Mouse (Mus musculus) midbrain, embryonic 11.5 days (tissue): ENCODE results near the gene Rnase10. TPM values are rescaled to one million over a fixed set of nuclear protein-coding genes. Genes with fewer than 3 reads are reported as not detected.
"Not testable (repeated sequence)": the region's sequence is repeated elsewhere in the genome, so short reads cannot be mapped to it uniquely, and the experiment has no call there.

Experiments
- ATAC-seq: fragments of 200-750 bp; cut with Nextera tagmentation; 2 replicates; pipeline ENCODE4 v1.8.0; 2017; ENCODE audit warnings: moderate TSS enrichment, moderate library complexity; ENCODE audit not compliant: low FRiP score
- DNase-seq: peaks from one replicate; pipeline ENCODE4 v3.0.0; 2015; ENCODE audit warnings: low spot score; ENCODE audit errors: missing footprints
- H3K27ac ChIP-seq: fragments of 300-500 bp; sonication (generic); 2 replicates; pipeline ENCODE4 v1.5.1; 2014; ENCODE audit warnings: low read depth, low read length
- H3K27me3 ChIP-seq: fragments of 300-500 bp; sonication (generic); 2 replicates; pipeline ENCODE4 v1.6.1; 2014; ENCODE audit warnings: mild to moderate bottlenecking, low read length, moderate library complexity, mixed read lengths; ENCODE audit not compliant: control insufficient read depth, insufficient read depth
- H3K36me3 ChIP-seq: fragments of 300-500 bp; sonication (generic); 2 replicates; pipeline ENCODE4 v1.6.1; 2014; ENCODE audit warnings: mild to moderate bottlenecking, low read length, moderate library complexity, mixed read lengths; ENCODE audit not compliant: control insufficient read depth, insufficient read depth
- H3K4me1 ChIP-seq: fragments of 300-500 bp; sonication (generic); 2 replicates; pipeline ENCODE4 v1.6.1; 2014; ENCODE audit warnings: low read length; ENCODE audit not compliant: control insufficient read depth, insufficient read depth
- H3K4me2 ChIP-seq: fragments of 300-500 bp; sonication (generic); 2 replicates; pipeline ENCODE4 v1.6.1; 2014; ENCODE audit warnings: mild to moderate bottlenecking, moderate library complexity
- H3K4me3 ChIP-seq: fragments of 300-500 bp; sonication (generic); 2 replicates; pipeline ENCODE4 v1.5.1; 2014; ENCODE audit warnings: low read depth, low read length
- H3K9ac ChIP-seq: fragments of 300-500 bp; sonication (generic); 2 replicates; pipeline ENCODE4 v1.6.1; 2014; ENCODE audit warnings: low read length
- H3K9me3 ChIP-seq: fragments of 300-500 bp; sonication (generic); 2 replicates; pipeline ENCODE4 v1.6.1; 2016; ENCODE audit warnings: low read length; ENCODE audit not compliant: control insufficient read depth
- WGBS: fragments of 180-500 bp; shearing (Covaris S2); extraction: QIAGEN DNeasy Blood & Tissue Kit; methylation state at CpG from one replicate; pipeline ENCODE4 v1.1.7; 2014; 5-methylcytosine and 5-hydroxymethylcytosine counted together
- polyA plus RNA-seq: library from polyadenylated mRNA; unstranded; fragments of >200 nt; fragmentation: Nextera tagmentation; extraction: Ambion mirVana; gene quantifications from 2 replicates; pipeline ENCODE4 v1.2.1, GENCODE M21; 2014

The Rnase10 gene
- polyA plus RNA-seq, 1 experiment from 2014 or later = not detected

GRCm38 (mm10) chr14:50997999-50998666 lies 9.4 kb upstream of the Rnase10 start:
- no peaks in the 10 kb centered on the region for H3K9me3 ChIP-seq

DNA sequence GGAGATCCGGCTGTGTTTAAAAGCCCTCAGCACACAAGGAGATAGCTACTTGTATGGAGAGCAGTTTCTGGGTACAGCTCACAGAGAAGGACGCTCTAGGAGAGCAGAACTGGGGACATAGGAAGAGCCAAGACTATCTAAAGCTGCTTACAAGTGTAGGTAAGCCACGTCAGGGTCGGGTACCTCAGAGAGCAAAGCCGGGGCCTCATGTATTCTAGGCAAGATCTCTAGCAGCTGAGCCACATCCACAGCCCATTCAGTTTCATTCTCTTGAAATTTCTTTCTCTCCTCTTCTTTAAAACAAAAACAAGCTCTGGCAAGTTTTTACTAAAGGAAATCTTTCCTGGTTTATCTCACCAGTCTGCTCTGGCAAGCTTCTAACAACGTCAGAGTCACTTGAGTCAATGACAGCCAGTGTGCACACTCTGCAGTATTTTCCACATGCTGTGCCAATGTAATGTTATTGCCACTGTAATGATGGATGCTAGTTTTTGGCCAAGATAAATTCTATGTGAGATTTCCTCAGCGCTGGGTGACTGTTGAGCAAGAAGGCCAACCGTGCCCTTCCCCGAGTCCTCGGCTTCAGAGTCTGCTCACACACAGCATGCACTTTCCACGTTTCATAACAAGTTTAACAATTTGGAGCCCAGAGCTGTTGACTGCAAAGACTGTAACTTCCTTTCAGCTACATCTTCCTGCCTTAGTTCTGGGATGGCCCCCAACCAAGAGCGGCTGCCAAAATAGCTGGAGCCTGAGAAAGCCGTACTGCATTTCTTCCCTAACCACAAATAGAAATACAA lies 563 bp downstream of the Rnase10 start:
- Histone ChIP-seq H3K27me3 (no peaks in the 10 kb centered on the region), H3K4me3 (no peak overlapping the region), H3K9me3 (no peaks in the 10 kb centered on the region), H3K27ac (no peak overlapping the region), H3K9ac (no peak overlapping the region), H3K4me1 (no peaks in the 10 kb centered on the region), H3K4me2 (no peak overlapping the region), H3K36me3 (no peaks in the 10 kb centered on the region)
- no peak for ATAC-seq
- WGBS = 85% methylated on average over 13 of the region's 13 CpGs
- no peak for DNase-seq

More at GRCm38 (mm10) chr14:50997999-50998666, 9.4 kb upstream of the Rnase10 start:
- DNase-seq (no peak), ATAC-seq (no peak)
- Histone ChIP-seq H3K4me3 (no peak overlapping the region), H3K36me3 (no peaks in the 10 kb centered on the region), H3K27ac (no peak overlapping the region), H3K27me3 (no peaks in the 10 kb centered on the region), H3K4me2 (no peak overlapping the region), H3K9ac (no peak overlapping the region), H3K4me1 (no peaks in the 10 kb centered on the region)
- WGBS = 89% methylated on average over 2 of the region's 2 CpGs

- WGBS = 82% methylated on average over 4 of the region's 4 CpGs
- Histone ChIP-seq H3K4me2 (no peak overlapping the region), H3K9ac (no peak overlapping the region), H3K4me1 (no peaks in the 10 kb centered on the region), H3K9me3 (no peaks in the 10 kb centered on the region), H3K27me3 (no peaks in the 10 kb centered on the region), H3K4me3 (no peak overlapping the region), H3K27ac (no peak overlapping the region), H3K36me3 (no peaks in the 10 kb centered on the region)
- no peak for ATAC-seq
- DNase-seq = no peak
Measured at GRCm38 (mm10) chr14:51008781-51009180, 1.2 kb downstream of the Rnase10 start.

GRCm38 (mm10) chr14:51009572-51009971 lies 2.0 kb downstream of the Rnase10 start:
- H3K4me3 ChIP-seq = no peak overlapping the region
- ATAC-seq (no peak), DNase-seq (no peak)
- H3K27me3 ChIP-seq = no peaks in the 10 kb centered on the region
- H3K9ac ChIP-seq = no peak overlapping the region
- 86% methylated on average over 6 of the region's 6 CpGs for WGBS
- H3K9me3 ChIP-seq = no peaks in the 10 kb centered on the region
- no peak overlapping the region for H3K4me2 ChIP-seq
- no peak overlapping the region for H3K27ac ChIP-seq
- H3K36me3 ChIP-seq = no peaks in the 10 kb centered on the region
- H3K4me1 ChIP-seq = no peaks in the 10 kb centered on the region

DNA sequence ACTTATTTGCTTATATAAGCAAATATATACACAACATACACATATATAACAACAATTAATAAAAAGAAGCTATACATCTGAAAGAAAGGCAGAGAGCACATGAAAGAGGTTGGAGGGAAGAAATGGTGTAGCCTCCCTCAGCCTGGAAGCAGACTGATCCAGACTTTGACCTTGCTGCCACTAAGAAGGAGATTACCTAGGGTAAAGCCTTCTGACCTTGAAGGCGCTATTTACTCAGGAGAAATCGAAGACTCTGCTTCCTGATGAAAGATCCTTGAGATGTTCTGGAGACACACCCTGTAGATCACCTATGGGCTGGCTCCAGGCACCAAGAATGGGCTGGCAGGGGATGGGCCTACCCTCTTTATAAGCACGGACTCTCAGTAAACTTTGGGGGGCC lies 7.2 kb downstream of the Rnase10 start:
- not testable (repeated sequence) for ATAC-seq, DNase-seq, H3K9ac ChIP-seq, H3K27me3 ChIP-seq, H3K27ac ChIP-seq, H3K4me2 ChIP-seq, H3K4me3 ChIP-seq, H3K9me3 ChIP-seq, H3K4me1 ChIP-seq, H3K36me3 ChIP-seq
- WGBS = 89% methylated on average over 3 of the region's 3 CpGs

GRCm38 (mm10) chr14:51015780-51016179 lies 8.2 kb downstream of the Rnase10 start:
- H3K36me3 ChIP-seq = no peaks in the 10 kb centered on the region
- H3K4me3 ChIP-seq = no peak overlapping the region
- no peak overlapping the region for H3K4me2 ChIP-seq
- H3K27ac ChIP-seq = no peak overlapping the region
- no peaks in the 10 kb centered on the region for H3K9me3 ChIP-seq
- no peak overlapping the region for H3K9ac ChIP-seq
- DNase-seq (no peak), ATAC-seq (no peak)
- H3K27me3 ChIP-seq = no peaks in the 10 kb centered on the region
- H3K4me1 ChIP-seq = no peaks in the 10 kb centered on the region

GRCm38 (mm10) chr14:51017256-51017655 lies 9.7 kb downstream of the Rnase10 start:
- H3K4me2 ChIP-seq = no peak overlapping the region
- H3K4me1 ChIP-seq = no peaks in the 10 kb centered on the region
- H3K27ac ChIP-seq = no peak overlapping the region
- no peak overlapping the region for H3K4me3 ChIP-seq
- WGBS = 70% methylated on average over 3 of the region's 3 CpGs
- no peak overlapping the region for H3K9ac ChIP-seq
- no peaks in the 10 kb centered on the region for H3K36me3 ChIP-seq
- ATAC-seq (no peak), DNase-seq (no peak)
- H3K27me3 ChIP-seq = no peaks in the 10 kb centered on the region
- H3K9me3 ChIP-seq = no peaks in the 10 kb centered on the region

DNA sequence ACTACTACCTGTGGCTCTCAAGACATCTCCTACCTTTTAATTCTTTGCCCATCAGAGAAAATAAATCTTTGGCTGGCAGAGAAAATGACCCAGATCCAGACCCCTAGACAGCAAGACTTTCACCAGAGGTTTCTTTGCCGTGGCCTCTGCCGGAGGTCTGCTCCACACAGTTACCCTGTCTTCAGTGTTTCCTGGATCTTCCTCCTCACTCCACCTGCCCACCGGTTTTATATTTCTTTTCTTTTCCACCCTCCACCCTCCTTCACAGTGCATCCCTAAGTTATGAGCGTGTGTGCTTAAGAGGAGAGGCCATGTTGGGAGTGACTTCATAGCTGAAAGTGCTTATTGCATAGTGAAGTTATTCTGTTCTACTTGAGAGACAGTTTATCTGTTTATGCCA lies 15.9 kb downstream of the Rnase10 start:
- Histone ChIP-seq H3K9me3 (no peaks in the 10 kb centered on the region), H3K4me2 (no peak overlapping the region), H3K9ac (no peak overlapping the region), H3K36me3 (no peaks in the 10 kb centered on the region), H3K4me1 (no peaks in the 10 kb centered on the region), H3K27me3 (no peaks in the 10 kb centered on the region), H3K4me3 (no peak overlapping the region), H3K27ac (no peak overlapping the region)
- ATAC-seq (no peak), DNase-seq (no peak)
- 87% methylated on average over 4 of the region's 4 CpGs for WGBS

- H3K27ac ChIP-seq = no peak overlapping the region
- no peaks in the 10 kb centered on the region for H3K4me1 ChIP-seq
- ATAC-seq = no peak
- no peaks in the 10 kb centered on the region for H3K36me3 ChIP-seq
- no peak overlapping the region for H3K4me2 ChIP-seq
- no peak overlapping the region for H3K9ac ChIP-seq
- no peak for DNase-seq
- H3K4me3 ChIP-seq = no peak overlapping the region
- no peaks in the 10 kb centered on the region for H3K27me3 ChIP-seq
- H3K9me3 ChIP-seq = no peaks in the 10 kb centered on the region
- WGBS = 82% methylated on average over 1 of the region's 1 CpGs
Measured at GRCm38 (mm10) chr14:51024820-51025219, 17.3 kb downstream of the Rnase10 start.
